Mouse (Mus musculus) midbrain, postnatal 0 days (tissue): ENCODE data around the gene Ric8b. TPM values are rescaled to one million over a fixed set of nuclear protein-coding genes. Genes with fewer than 3 reads are reported as not detected.

Experiments used
- ATAC-seq: fragments of 200-750 bp; cut with Nextera tagmentation; 2 replicates; pipeline ENCODE4 v1.8.0; 2017; ENCODE audit warnings: moderate number of reproducible peaks, mild to moderate bottlenecking, moderate TSS enrichment, moderate library complexity; ENCODE audit not compliant: low FRiP score
- DNase-seq: peaks from one replicate; pipeline ENCODE4 v3.0.0-alpha.2; 2015; ENCODE audit warnings: low spot score
- H3K27ac ChIP-seq: fragments of 300-500 bp; sonication (generic); 2 replicates; pipeline ENCODE4 v1.5.1; 2014; ENCODE audit warnings: low read depth, mild to moderate bottlenecking, low read length, mixed read lengths
- H3K27me3 ChIP-seq: fragments of 300-500 bp; sonication (generic); 2 replicates; pipeline ENCODE4 v1.6.1; 2014; ENCODE audit warnings: low read length, control low read depth, mixed read lengths; ENCODE audit not compliant: insufficient read depth
- H3K36me3 ChIP-seq: fragments of 300-500 bp; sonication (generic); 2 replicates; pipeline ENCODE4 v1.6.1; 2014; ENCODE audit warnings: low read length, control low read depth, mixed read lengths; ENCODE audit not compliant: insufficient read depth
- H3K4me1 ChIP-seq: fragments of 300-500 bp; sonication (generic); 2 replicates; pipeline ENCODE4 v1.6.1; 2014; ENCODE audit warnings: mild to moderate bottlenecking, control low read depth, antibody characterized with exemption, low read length, mixed read lengths; ENCODE audit not compliant: insufficient read depth
- H3K4me2 ChIP-seq: fragments of 300-500 bp; sonication (generic); 2 replicates; pipeline ENCODE4 v1.6.1; 2014; ENCODE audit warnings: low read depth, mild to moderate bottlenecking, low read length, mixed read lengths; ENCODE audit not compliant: poor library complexity, severe bottlenecking
- H3K4me3 ChIP-seq: fragments of 300-500 bp; sonication (generic); 2 replicates; pipeline ENCODE4 v1.5.1; 2014; ENCODE audit warnings: low read depth, mild to moderate bottlenecking, low read length, moderate library complexity
- H3K9ac ChIP-seq: fragments of 300-500 bp; sonication (generic); replicated peaks from 2 replicates; pipeline ENCODE4 v1.6.1; 2014; ENCODE audit warnings: mild to moderate bottlenecking, low read length, moderate library complexity, mixed read lengths; ENCODE audit not compliant: poor library complexity, severe bottlenecking
- H3K9me3 ChIP-seq: fragments of 300-500 bp; sonication (generic); 2 replicates; pipeline ENCODE4 v1.6.1; 2016; ENCODE audit warnings: low read length, control low read depth
- CTCF ChIP-seq: IDR thresholded peaks from 2 replicates; pipeline ENCODE4 v1.5.1; 2016; ENCODE audit warnings: antibody characterized with exemption, mild to moderate bottlenecking
- WGBS: fragments of 180-500 bp; shearing (Covaris S2); extraction: QIAGEN DNeasy Blood & Tissue Kit; methylation state at CpG from one replicate; pipeline ENCODE4 v1.1.7; 2014; 5-methylcytosine and 5-hydroxymethylcytosine counted together
- polyA plus RNA-seq: library from polyadenylated mRNA; unstranded; fragments of >200 nt; fragmentation: Nextera tagmentation; extraction: Ambion mirVana; gene quantifications from 2 replicates; pipeline ENCODE4 v1.2.1, GENCODE M21; 2015
- total RNA-seq: library from RNA; depleted of rRNA; stranded (reverse); fragments of >200 nt; gene quantifications from 2 replicates; pipeline ENCODE4 v1.2.3, GENCODE M21; 2014

The Ric8b gene
- total and polyA plus RNA-seq, 2 experiments from 2014 or later, result 34.8 to 48.4 TPM

GRCm38 (mm10) chr10:84928465-84928864 lies 11.0 kb downstream of the Ric8b start:
- Histone ChIP-seq H3K27me3 (no peaks in the 10 kb centered on the region), H3K9ac (no peak overlapping the region), H3K27ac (no peak overlapping the region)

GRCm38 (mm10) chr10:84935553-84936209 lies 18.3 kb downstream of the Ric8b start:
- Histone ChIP-seq H3K27ac (no peak overlapping the region), H3K9me3 (no peaks in the 10 kb centered on the region), H3K27me3 (no peaks in the 10 kb centered on the region), H3K4me2 (no peak overlapping the region), H3K9ac (no peak overlapping the region), H3K36me3 (peaks cover 11% of the 10 kb centered on the region), H3K4me1 (no peaks in the 10 kb centered on the region), H3K4me3 (no peak overlapping the region)
- 88% methylated on average over 7 of the region's 7 CpGs for WGBS
- no peak for DNase-seq
- no peak for ATAC-seq
- TF ChIP-seq CTCF, result no peak

More at GRCm38 (mm10) chr10:84928465-84928864, 11.0 kb downstream of the Ric8b start:
- H3K4me1 ChIP-seq, result no peaks in the 10 kb centered on the region
- no peaks in the 10 kb centered on the region for H3K9me3 ChIP-seq
- DNase-seq (no peak), ATAC-seq (no peak)
- TF ChIP-seq CTCF, result no peak
- H3K36me3 ChIP-seq, result peaks cover 5% of the 10 kb centered on the region; the same call in 1 of the 2 replicates
- H3K4me3 ChIP-seq, result no peak overlapping the region
- WGBS, result 90% methylated on average over 4 of the region's 4 CpGs
- no peak overlapping the region for H3K4me2 ChIP-seq

- DNase-seq (no peak), ATAC-seq (no peak)
- Histone ChIP-seq H3K36me3 (peaks cover 11% of the 10 kb centered on the region), H3K27ac (no peak overlapping the region), H3K4me3 (no peak overlapping the region), H3K27me3 (no peaks in the 10 kb centered on the region), H3K9ac (no peak overlapping the region), H3K4me2 (no peak overlapping the region), H3K9me3 (no peaks in the 10 kb centered on the region), H3K4me1 (no peaks in the 10 kb centered on the region)
- TF ChIP-seq CTCF, result no peak
- 73% methylated on average over 4 of the region's 4 CpGs for WGBS
Measured at GRCm38 (mm10) chr10:84936832-84937515, 19.6 kb downstream of the Ric8b start.

- no peak for TF ChIP-seq CTCF
- H3K9ac ChIP-seq, result no peak overlapping the region
- ATAC-seq, result no peak
- no peak overlapping the region for H3K4me3 ChIP-seq
- 75% methylated on average over 14 of the region's 14 CpGs for WGBS
- H3K27me3 ChIP-seq, result no peaks in the 10 kb centered on the region
- H3K27ac ChIP-seq, result no peak overlapping the region
- DNase-seq, result no peak
- H3K4me1 ChIP-seq, result no peaks in the 10 kb centered on the region
- H3K4me2 ChIP-seq, result no peak overlapping the region
- peaks cover 11% of the 10 kb centered on the region for H3K36me3 ChIP-seq
- no peaks in the 10 kb centered on the region for H3K9me3 ChIP-seq
Measured at GRCm38 (mm10) chr10:84938094-84938820, 20.8 kb downstream of the Ric8b start.

- no peaks in the 10 kb centered on the region for H3K27me3 ChIP-seq
- H3K9ac ChIP-seq, result no peak overlapping the region
- no peak overlapping the region for H3K4me3 ChIP-seq
- ATAC-seq (no peak), DNase-seq (no peak)
- H3K9me3 ChIP-seq, result no peaks in the 10 kb centered on the region
- 78% methylated on average over 5 of the region's 5 CpGs for WGBS
- H3K36me3 ChIP-seq, result peaks cover 11% of the 10 kb centered on the region
- H3K4me1 ChIP-seq, result no peaks in the 10 kb centered on the region
- no peak for TF ChIP-seq CTCF
- no peak overlapping the region for H3K27ac ChIP-seq
- no peak overlapping the region for H3K4me2 ChIP-seq
Measured at GRCm38 (mm10) chr10:84938886-84939285, 21.5 kb downstream of the Ric8b start.

GRCm38 (mm10) chr10:84940356-84940755 lies 22.9 kb downstream of the Ric8b start:
- Histone ChIP-seq H3K4me2 (no peak overlapping the region), H3K9ac (no peak overlapping the region), H3K9me3 (no peaks in the 10 kb centered on the region), H3K27me3 (no peaks in the 10 kb centered on the region), H3K4me1 (no peaks in the 10 kb centered on the region), H3K36me3 (peaks cover 11% of the 10 kb centered on the region), H3K4me3 (no peak overlapping the region), H3K27ac (no peak overlapping the region)
- ATAC-seq (no peak), DNase-seq (no peak)
- WGBS, result 68% methylated on average over 1 of the region's 1 CpGs
- TF ChIP-seq CTCF, result no peak
